In the genomic region with DNA sequence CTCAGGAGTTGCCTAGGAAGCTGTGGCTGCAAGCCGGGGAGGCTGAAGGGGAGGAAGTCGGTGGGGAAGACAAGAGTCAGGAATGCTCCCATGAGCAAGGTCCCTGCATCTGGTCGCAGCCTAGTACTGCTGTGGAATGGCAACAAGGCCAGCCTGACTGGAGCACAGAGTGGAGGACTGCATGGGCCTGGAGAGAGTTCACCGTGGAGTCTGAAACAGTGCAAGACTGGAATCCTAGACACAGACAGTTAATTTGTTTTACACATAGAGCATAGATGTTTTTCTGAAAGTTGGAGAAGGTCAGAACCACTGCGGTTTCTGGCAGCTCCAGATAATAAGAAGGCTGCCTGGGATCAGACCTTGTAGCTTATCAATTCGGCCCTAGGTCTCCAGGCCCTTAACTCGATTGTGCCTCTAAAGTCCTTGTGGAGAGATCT, we compare ENCODE assay signal across 11 mouse cellular contexts. TPM values are rescaled to one million over a fixed set of nuclear protein-coding genes. Genes with fewer than 3 reads are reported as not detected.
A peak's percentile ranks its signal among the peaks of the same experiment; 100 is the strongest.
DNase-seq lines count a peak whose midpoint lies in the region; ATAC-seq and TF ChIP-seq lines count a peak whose summit lies in the region.
"Had no signal": no experiment of that assay in that cellular context is flagged by ENCODE, and none has a peak within 500 bp of the region (broad histone marks: within the 10 kb centered on the region; RNA-seq: fewer than 3 reads in every experiment).

No protein-coding gene starts in this region.

- peak; percentile 4 to 27 for DNase-seq in heart, adult 2 months
- no peak for DNase-seq in heart, adult 9 months (ENCODE audit: low spot score in 2 of 2)
- no peak for DNase-seq in layer of hippocampus, adult 11-12 months (ENCODE audit: low spot score)
- DNase-seq in cerebellum, postnatal 36 days: no peak
- no peak for DNase-seq in gastrocnemius, postnatal 36 days
- DNase-seq: cerebellum, adult 9-10 months; kidney, adult 11 months had no signal

- peak; percentile 46 for ATAC-seq in common myeloid progenitor, adult 5-6 weeks (replicated peaks; ENCODE audit: low read depth, poor library complexity, severe bottlenecking)
- peak; percentile 70 for ATAC-seq in megakaryocyte progenitor cell, adult 5-6 weeks (replicated peaks; ENCODE audit: poor library complexity)

- TF ChIP-seq POLR2A in heart, adult 2 months (IDR thresholded peaks at IDR 0.05; ENCODE audit: insufficient read depth, low read depth, low read length): no peak
- TF ChIP-seq POLR2A in ES-Bruce4 (IDR thresholded peaks at IDR 0.05; ENCODE audit: insufficient read depth, low read length): no peak

- TF ChIP-seq EP300 in heart, adult 2 months (IDR thresholded peaks at IDR 0.05; ENCODE audit: insufficient read depth, low read depth, low read length): no peak
- TF ChIP-seq EP300 in ES-Bruce4 (IDR thresholded peaks at IDR 0.05; ENCODE audit: insufficient read depth, low read depth, low read length): no peak

- H3K79me2 ChIP-seq in heart, adult 2 months (replicated peaks; ENCODE audit: control insufficient read depth, insufficient read depth, low read length): no peaks in the 10 kb centered on the region

- no peak for TF ChIP-seq CTCF in heart, adult 2 months (IDR thresholded peaks at IDR 0.05)
- TF ChIP-seq CTCF in ES-Bruce4 (IDR thresholded peaks at IDR 0.05; ENCODE audit: low read depth, low read length): no peak

- H3K36me3 ChIP-seq in heart, adult 2 months (ENCODE audit: control insufficient read depth, insufficient read depth, low read length): no peaks in the 10 kb centered on the region
- no peaks in the 10 kb centered on the region for H3K36me3 ChIP-seq in ES-Bruce4 (ENCODE audit: control insufficient read depth, insufficient read depth, low read length, poor library complexity, severe bottlenecking)
- H3K36me3 ChIP-seq: limb, embryonic 15.5 days had no signal

- no peak overlapping the region for H3K9ac ChIP-seq in heart, adult 2 months (ENCODE audit: low read depth, low read length)
- H3K9ac ChIP-seq in ES-Bruce4 (ENCODE audit: low read depth, poor library complexity, severe bottlenecking): no peak overlapping the region
- H3K9ac ChIP-seq: limb, embryonic 15.5 days had no signal

- intact Hi-C loops in heart, adult 2 months (cut with DNase I): no loop called here
- intact Hi-C loops in gastrocnemius, postnatal 36 days (cut with DNase I): loop anchor here (5.0 kb wide), 1 partner anchor 38 kb away; no protein-coding TSS in a partner anchor

- peaks cover 4% of the 10 kb centered on the region; the same call in 1 of the 2 replicates for H3K4me1 ChIP-seq in heart, adult 2 months (ENCODE audit: control insufficient read depth, insufficient read depth, low read length)
- peaks cover 5% of the 10 kb centered on the region for H3K4me1 ChIP-seq in ES-Bruce4 (ENCODE audit: control insufficient read depth, insufficient read depth, low read length)

- H3K4me3 ChIP-seq in heart, adult 2 months: no peak overlapping the region
- no peak overlapping the region for H3K4me3 ChIP-seq in ES-Bruce4 (ENCODE audit: low read depth, low read length)

- peaks cover 10% of the 10 kb centered on the region for H3K9me3 ChIP-seq in ES-Bruce4 (replicated peaks; ENCODE audit: control insufficient read depth, insufficient read depth, low read length, poor library complexity, severe bottlenecking)
- H3K9me3 ChIP-seq: limb, embryonic 15.5 days had no signal

- H3K27me3 ChIP-seq in heart, adult 2 months (ENCODE audit: control insufficient read depth, insufficient read depth, low read length): no peaks in the 10 kb centered on the region
- no peaks in the 10 kb centered on the region for H3K27me3 ChIP-seq in ES-Bruce4 (ENCODE audit: control insufficient read depth, insufficient read depth, low read length, poor library complexity, severe bottlenecking)

- 49% methylated on average over 7 of the region's 7 CpGs for WGBS in heart, adult 2 months

- no peak overlapping the region; the same call in 1 of the 2 replicates for H3K27ac ChIP-seq in heart, adult 2 months
- H3K27ac ChIP-seq in ES-Bruce4 (ENCODE audit: insufficient read depth, low read length): peak overlapping the region; percentile 89
- H3K27ac ChIP-seq: limb, embryonic 15.5 days had no signal

RNA-seq across cellular contexts. Expression of a gene that starts 13.4 kb away (rescaled TPM):
- total RNA-seq in heart, adult 2 months (2021): 10 to 100 TPM; 35.5 to 40.6 TPM
- polyA plus RNA-seq in heart, adult 2 months (2012; rRNA removed): 6.6 and 15.2 TPM in 2 replicates
- 205 and 231 TPM in 2 replicates for polyA plus RNA-seq in ES-Bruce4 (2011; ENCODE audit: insufficient read depth, insufficient read length, low read depth, missing spikeins)
- 138 and 179 TPM in 2 replicates for total RNA-seq in common myeloid progenitor, adult 5-6 weeks (2017)
- 87.1 and 89.0 TPM in 2 replicates for total RNA-seq in megakaryocyte progenitor cell, adult 5-6 weeks (2015)
- total RNA-seq in megakaryocyte progenitor cell, adult 5-6 weeks (2017): 93.1 and 123 TPM in 2 replicates
- total RNA-seq in gastrocnemius, postnatal 36 days (2021): 10 to 100 TPM; 35.0 to 39.3 TPM

Comparison
In these comparisons a context has a peak if more than half of its experiments do, and no peak if none do; other contexts are left out.
1. DNase-seq: peak in heart, adult 2 months (2 of 2); none in heart, adult 9 months (0 of 2), layer of hippocampus, adult 11-12 months (single experiment), cerebellum, postnatal 36 days (0 of 2) and gastrocnemius, postnatal 36 days (0 of 2).